Mouse (Mus musculus) kidney, adult 2 months (tissue): ENCODE results near the gene Rgl2.

Source experiments
- CTCF ChIP-seq: fragments of 200-500 bp; conservative IDR thresholded peaks from 2 replicates; pipeline ENCODE4 v1.5.1; 2011; ENCODE audit warnings: low read depth, mild to moderate bottlenecking, control low read depth, low read length, moderate library complexity, mixed read lengths; ENCODE audit not compliant: insufficient read depth, insufficient read length
- POLR2A ChIP-seq: fragments of 200-500 bp; IDR thresholded peaks from one replicate; pipeline ENCODE4 v1.6.1; 2011; ENCODE audit warnings: low read depth, low read length, control low read depth

DNA sequence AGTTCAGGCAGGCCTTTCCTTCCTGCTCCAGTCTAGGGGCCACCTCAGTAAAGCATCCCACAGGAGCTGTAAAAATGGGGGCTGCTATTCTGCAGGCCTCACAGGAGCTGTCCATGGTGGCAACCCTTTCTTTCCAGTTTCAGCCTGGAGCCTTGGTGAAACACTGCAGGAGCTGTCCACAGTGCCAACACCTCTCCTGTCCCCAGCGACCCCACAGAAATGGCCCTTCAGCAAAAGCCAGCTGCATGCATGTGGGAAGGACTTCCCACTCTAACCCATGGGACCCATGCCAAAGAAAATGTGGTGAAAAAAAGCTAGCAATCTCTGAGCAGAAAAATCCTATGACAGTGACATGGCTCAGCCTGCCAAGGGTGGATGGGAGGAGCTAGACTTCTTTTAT is 43.3 kb downstream of the Rgl2 start:
- TF ChIP-seq CTCF = no peak
- TF ChIP-seq POLR2A = no peak
